Mouse (Mus musculus) monocyte, adult 5-6 weeks (primary cell): ENCODE measurements around the gene Arhgap15. TPM values are rescaled to one million over a fixed set of nuclear protein-coding genes. Genes with fewer than 3 reads are reported as not detected.

ENCODE experiments used
- ATAC-seq: fragments of 153-309, 156-312 bp; replicated peaks from 2 replicates; pipeline ENCODE4 v1.8.0; 2017; ENCODE audit warnings: mild to moderate bottlenecking; ENCODE audit not compliant: low TSS enrichment, insufficient number of reproducible peaks, severe bottlenecking, poor library complexity, low FRiP score
- total RNA-seq: library from RNA; stranded (forward); fragments of 200-1000, 200-491, 200-594 nt; gene quantifications from 3 replicates; pipeline ENCODE4 v1.2.3, GENCODE M21; 2017

The Arhgap15 gene
- total RNA-seq, 1 experiment from 2014 or later, result 204 TPM

DNA sequence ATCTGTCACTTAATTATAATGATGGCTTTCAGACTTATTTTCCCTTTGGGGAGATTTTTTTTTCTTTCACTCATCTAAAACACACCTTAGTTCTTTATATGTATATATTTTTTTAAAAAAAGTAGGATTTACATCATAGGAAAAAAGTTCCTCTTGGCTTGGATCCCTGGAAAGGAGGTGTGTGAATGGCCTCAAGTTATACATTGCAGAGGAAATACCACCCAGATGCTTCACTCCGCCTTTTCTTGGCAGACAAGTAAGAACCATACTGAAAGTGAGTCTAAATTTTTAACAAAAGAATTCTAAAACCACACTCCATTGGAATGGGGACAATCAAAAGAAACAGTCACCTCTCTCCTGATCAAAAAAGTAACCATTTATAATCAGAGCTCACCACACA lies 560.9 kb downstream of the Arhgap15 start:
- ATAC-seq, result no peak

DNA sequence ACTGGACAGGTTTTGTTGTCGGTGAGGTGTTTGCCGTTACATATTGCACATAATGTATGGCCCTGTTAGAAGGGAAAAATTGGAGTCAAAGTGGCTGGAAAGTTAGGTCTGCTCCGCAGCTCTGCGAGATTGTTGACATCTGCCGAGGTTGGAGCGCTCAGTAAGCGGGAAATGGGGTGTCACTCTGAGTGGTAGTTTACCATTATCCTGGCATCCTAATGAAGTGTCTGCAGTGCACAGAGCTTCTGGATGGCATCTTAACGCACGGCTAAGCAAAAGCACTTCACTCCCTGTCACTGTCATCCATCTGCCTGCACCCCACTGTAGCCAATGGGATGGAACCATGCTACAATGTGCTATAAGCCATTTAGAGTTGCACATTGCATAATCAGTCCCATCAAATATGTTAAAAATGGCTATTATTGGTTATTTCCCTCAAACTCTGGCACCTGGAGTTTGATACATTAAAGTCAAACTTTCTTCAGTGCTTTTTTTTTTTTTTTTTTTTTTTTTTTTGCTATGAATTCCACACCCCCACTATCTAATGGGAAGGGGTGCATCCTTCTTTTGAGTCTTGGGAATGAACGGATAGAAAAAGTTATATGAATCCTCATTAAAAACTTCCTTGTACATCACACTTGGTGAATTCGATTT lies 561.6 kb downstream of the Arhgap15 start:
- no peak for ATAC-seq

DNA sequence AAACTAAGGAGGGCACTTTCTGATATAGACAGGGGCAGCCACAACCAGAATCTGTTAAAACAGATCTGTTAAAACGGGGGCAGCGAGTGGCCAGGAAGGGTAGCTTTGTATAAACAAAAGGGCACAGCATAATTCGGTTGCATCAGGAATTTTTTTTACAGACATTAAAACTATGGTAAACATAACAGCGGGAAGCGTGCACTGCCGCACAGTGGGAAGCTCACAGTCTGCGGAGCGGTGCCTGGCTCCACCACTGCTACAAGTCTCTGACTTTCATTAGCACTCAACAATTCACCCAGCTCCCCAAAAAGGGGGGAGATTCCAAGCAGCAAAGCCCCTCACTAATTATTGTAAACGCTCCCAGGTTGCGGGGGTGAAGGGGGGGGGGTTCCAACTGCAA lies 562.6 kb downstream of the Arhgap15 start:
- ATAC-seq, result no peak

DNA sequence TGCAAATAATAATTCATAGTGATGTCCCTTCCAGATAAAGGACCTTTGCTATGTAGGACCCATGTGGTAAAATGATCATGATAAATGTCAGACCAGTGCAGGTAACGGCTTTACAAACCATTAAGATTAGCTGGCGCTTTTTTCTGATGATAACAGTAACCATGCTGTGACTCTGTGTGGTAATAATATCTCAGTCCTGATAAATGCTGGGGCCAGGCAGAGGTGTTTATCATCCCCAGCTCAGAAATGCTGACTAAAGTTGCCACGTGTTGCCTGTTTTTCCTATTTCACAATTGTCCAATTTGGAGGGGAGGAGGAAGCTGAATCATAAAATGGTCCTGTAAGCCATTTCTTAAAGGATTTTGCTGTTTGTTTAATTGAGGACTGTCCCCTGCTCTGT lies 564.9 kb downstream of the Arhgap15 start:
- no peak for ATAC-seq

DNA sequence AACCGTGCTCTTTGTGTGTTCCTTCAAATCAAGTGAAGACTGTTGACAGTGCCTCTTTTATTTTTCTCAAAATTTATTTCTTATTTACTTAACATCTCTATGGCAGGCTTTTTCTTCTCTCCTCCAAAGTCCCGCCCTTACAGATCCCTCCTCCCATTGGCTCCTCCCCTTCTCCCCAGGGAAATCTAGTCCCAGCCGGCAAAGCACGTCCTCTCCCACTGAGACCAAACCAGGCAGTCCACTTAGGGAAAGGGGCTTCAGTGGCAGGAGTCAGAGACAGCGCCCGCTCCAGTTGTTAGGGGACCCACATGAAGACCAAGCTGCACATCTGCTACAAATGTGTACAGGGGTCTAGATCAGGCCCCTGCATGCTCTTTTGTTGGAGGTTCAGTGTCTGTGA lies 569.8 kb downstream of the Arhgap15 start:
- ATAC-seq, result no peak

DNA sequence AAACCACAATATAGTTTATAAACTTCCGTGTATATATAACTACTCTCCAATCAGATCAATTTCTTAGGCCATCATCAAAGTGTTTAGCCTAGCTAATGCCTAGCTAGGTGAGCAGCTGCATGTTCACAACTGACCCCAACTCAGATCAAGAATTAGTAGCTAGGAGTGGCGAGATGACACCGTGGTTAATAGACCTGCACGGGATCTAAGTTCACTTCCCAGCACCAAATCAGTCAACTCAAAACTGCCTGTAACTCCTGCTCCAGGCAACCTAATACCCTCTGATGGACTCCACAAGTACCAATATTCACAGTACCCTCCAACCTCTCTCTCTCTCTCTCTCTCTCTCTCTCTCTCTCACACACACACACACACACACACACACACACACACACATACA lies 570.9 kb downstream of the Arhgap15 start:
- ATAC-seq, result no peak

- no peak for ATAC-seq
Measured at GRCm38 (mm10) chr2:44323813-44324212, 575.2 kb downstream of the Arhgap15 start.

DNA sequence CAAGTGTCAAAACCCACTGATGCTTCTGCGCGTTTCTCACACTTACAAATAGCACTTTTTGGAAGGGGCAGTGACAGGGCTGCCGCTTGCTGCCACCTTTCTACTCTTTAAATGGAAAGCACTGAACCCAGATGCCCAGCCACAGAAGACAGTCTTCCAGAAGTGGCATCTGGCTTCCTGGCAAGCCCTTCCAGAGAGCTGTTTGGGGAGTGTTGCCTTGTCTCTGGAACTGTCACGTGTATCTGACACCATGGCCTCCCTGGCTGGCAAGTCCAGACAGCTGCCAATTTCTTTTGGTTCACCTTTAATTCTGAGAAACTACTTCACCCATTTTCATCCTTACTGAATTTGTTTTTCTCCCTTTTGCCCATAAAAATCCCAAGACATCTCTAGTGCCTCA lies 584.7 kb downstream of the Arhgap15 start:
- no peak for ATAC-seq

DNA sequence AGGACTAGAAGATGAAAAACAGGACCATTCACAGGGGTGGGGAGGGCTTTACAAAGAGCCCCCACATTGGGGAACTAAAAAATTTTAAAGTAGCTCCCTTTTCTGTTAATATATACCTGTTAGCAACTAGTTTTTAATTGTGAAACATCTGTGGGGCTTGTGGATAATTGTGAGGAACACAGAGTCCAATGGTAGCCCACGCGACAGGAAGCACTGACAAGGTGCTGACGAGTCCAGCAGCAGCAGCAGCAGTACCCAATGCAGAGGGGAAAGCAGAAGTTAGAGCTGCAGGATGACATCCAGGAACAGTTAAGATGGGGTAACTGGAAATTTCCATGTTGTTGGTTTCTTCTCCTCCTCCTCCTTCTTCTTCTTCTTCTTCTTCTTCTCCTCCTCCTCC lies 585.4 kb downstream of the Arhgap15 start:
- ATAC-seq, result no peak

DNA sequence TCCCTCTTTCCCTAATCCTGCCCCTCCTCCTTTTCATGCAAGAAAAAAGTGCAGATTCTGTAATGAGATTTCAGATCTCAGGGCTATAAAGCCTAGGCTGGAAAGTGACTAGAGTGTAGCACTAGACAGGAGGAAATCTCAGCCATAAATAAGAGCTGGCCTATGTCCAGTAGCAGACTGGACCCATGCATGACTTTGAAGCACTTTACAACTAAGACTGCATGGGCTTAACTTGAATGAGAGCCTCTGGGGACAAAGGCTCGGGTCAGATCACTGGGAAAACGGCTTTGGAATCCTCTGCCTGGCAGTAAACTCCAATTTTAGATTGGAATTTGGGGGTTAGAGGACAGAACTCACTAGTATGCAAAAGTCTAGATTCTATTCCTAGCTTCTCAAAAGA lies 585.9 kb downstream of the Arhgap15 start:
- ATAC-seq, result no peak

GRCm38 (mm10) chr2:44336720-44337354 lies 588.2 kb downstream of the Arhgap15 start:
- ATAC-seq, result 0 out of 2 replicates have a peak, but pooled peaks have one; percentile 45

GRCm38 (mm10) chr2:44338467-44338866 lies 589.8 kb downstream of the Arhgap15 start:
- ATAC-seq, result no peak

DNA sequence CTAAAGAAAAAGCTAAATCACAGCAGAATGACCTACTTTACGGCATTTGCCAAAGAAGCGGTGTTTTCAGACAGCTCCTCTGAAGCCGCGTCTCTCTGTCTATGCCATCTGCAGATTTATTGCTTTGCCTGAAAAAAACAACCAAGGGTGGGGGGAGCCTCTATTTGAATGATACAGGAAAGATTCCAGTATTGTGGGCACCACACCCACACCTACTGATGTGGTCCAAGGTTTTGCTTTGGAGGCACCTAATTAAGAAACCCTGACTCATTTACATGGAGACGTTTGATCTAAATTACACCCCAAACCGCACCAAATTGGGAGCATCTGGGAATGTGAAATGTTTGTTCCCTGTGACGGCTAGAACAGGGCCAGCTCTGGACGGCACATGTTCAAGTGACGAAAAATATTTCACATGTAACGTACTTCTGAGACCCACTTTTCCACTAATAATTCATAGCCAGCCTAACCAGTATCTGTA lies 592.5 kb downstream of the Arhgap15 start:
- ATAC-seq, result no peak

DNA sequence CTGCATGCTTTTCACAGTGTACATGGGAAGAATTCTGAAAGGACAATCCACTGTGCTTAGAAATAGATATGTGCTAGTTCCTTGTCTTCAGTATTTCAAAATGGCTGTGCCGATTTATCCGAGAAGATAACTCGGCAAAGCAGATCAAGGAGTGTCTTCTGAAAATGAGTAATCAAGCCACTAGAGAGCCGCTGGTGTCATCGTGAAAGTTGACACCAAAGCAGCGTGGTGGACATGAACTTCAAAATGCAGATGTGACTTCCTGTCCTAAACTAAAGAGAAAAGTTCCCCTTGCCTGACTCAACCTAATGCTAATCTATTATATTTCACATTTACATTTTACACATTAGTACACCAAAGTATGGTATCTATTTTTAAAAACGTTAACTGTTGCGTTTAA lies 596.2 kb downstream of the Arhgap15 start:
- no peak for ATAC-seq

DNA sequence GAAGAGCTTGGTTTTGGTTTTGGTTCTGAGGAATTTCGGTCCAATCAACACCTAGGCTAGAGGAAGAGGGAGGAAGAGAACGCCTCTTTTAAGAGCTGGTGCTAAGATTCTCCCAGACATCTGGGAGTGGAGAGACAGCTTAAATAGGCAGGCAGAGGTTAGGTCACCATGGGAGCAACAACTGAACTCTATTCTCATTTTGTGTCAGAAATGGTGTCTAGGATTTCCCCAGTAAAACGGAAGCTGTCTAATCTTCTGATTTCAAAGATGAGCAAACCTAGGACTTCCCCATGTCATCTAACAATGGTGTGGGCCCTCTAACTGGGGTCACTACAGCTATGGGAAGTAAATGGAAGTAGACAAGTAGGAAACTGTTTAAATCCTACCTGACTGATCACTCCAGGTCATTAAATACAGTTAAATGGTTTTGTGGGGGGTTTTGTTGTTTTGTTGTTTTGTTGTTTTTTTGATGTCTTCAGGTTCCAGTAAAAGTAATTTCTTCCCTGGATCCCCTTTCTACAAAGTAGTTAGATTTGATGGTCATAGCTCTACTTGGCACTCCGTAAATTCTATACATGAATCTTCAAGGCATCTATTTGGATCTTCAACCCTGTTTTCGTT lies 596.8 kb downstream of the Arhgap15 start:
- no peak for ATAC-seq

DNA sequence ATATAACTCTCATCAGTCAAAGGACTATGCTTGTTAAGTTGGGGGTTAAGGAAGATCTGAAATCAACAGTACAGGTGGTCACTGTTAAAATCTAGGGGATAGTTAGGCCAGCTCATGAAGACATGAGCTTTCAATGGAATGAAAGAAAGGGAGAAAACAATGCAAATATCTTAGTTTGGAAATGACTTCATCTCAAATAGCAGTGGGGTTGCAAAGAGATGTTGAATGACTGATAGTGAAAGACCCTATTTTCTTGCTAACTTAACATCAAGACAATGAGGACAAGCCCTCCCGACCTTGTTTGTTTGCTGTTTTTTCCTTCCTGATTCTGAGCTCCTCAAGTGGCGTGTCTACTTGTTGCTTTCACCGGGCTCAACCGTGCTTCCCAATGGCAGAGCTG lies 597.6 kb downstream of the Arhgap15 start:
- ATAC-seq, result no peak

- no peak for ATAC-seq
Measured at GRCm38 (mm10) chr2:44347781-44348180, 599.2 kb downstream of the Arhgap15 start.

DNA sequence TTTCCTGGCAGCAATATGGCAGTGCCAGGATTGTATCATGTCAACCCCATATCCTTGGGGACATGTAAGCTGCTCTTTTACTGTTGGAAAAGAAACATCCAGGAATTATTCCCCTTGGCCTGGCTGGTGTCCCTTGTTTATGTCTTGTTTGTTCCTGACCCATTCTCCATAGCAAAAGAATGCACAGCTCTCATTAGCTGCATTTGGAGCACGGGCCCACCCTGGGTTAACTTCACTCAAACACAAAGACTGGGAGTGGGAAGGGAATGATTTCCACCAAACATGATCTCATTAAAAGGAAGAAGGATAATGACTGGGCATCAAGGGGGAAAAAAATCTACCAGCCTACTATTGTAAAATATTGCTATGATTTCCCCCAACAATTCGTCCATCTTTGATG lies 600.5 kb downstream of the Arhgap15 start:
- ATAC-seq, result no peak

- no peak for ATAC-seq
Measured at GRCm38 (mm10) chr2:44352885-44353284, 604.3 kb downstream of the Arhgap15 start.

DNA sequence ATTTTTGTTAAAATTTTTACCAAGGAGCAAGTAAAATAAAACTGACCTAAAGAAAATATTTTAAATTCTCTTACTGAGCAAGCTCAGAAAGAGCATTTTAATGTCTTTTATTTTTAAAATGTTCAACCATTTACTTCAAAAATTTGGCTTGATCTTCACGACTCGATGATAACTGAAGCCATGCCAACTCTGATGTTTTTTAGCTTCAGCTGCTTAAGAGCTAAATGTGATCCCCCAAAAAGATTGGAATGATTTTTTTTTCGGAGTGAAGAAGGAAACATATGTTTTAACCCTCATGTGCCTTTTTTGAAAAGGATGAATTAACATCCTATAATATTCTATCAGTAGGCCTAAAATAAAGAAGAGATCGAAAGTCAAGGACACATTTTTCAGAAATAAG lies 605.0 kb downstream of the Arhgap15 start:
- no peak for ATAC-seq
